Mouse (Mus musculus) limb, embryonic 13.5 days (tissue): ENCODE data around the gene Akr1cl. TPM values are rescaled to one million over a fixed set of nuclear protein-coding genes. Genes with fewer than 3 reads are reported as not detected.

ENCODE experiments used
- ATAC-seq: fragments of 200-750 bp; cut with Nextera tagmentation; 2 replicates; pipeline ENCODE4 v1.8.0; 2017; ENCODE audit warnings: low read depth, moderate number of reproducible peaks, moderate TSS enrichment; ENCODE audit not compliant: low FRiP score
- H3K27ac ChIP-seq: fragments of 300-500 bp; sonication (generic); 2 replicates; pipeline ENCODE4 v1.5.1; 2015; ENCODE audit warnings: inconsistent platforms, mild to moderate bottlenecking, moderate library complexity
- H3K27me3 ChIP-seq: fragments of 300-500 bp; sonication (generic); 2 replicates; pipeline ENCODE4 v1.6.1; 2015; ENCODE audit warnings: mild to moderate bottlenecking, inconsistent platforms
- H3K36me3 ChIP-seq: fragments of 300-500 bp; sonication (generic); 2 replicates; pipeline ENCODE4 v1.6.1; 2015; ENCODE audit warnings: inconsistent platforms, mild to moderate bottlenecking, moderate library complexity
- H3K4me1 ChIP-seq: fragments of 300-500 bp; sonication (generic); 2 replicates; pipeline ENCODE4 v1.6.1; 2015; ENCODE audit warnings: inconsistent platforms
- H3K4me2 ChIP-seq: fragments of 300-500 bp; sonication (generic); replicated peaks from 2 replicates; pipeline ENCODE4 v1.6.1; 2015; ENCODE audit warnings: inconsistent platforms, mild to moderate bottlenecking, moderate library complexity
- H3K4me3 ChIP-seq: fragments of 300-500 bp; sonication (generic); 2 replicates; pipeline ENCODE4 v1.5.1; 2015; ENCODE audit warnings: moderate library complexity, mild to moderate bottlenecking, inconsistent platforms
- H3K9ac ChIP-seq: fragments of 300-500 bp; sonication (generic); 2 replicates; pipeline ENCODE4 v1.6.1; 2015; ENCODE audit warnings: mild to moderate bottlenecking, inconsistent platforms
- H3K9me3 ChIP-seq: fragments of 300-500 bp; sonication (generic); 2 replicates; pipeline ENCODE4 v1.6.1; 2016; ENCODE audit warnings: inconsistent platforms
- WGBS: fragments of 180-500 bp; shearing (Covaris S2); methylation state at CpG from one replicate; pipeline ENCODE4 v1.1.7; 2015; 5-methylcytosine and 5-hydroxymethylcytosine counted together
- polyA plus RNA-seq: library from polyadenylated mRNA; unstranded; fragments of >200 nt; fragmentation: Nextera tagmentation; extraction: Ambion mirVana; gene quantifications from 2 replicates; pipeline ENCODE4 v1.2.1, GENCODE M21; 2015

Gene Akr1cl
- polyA plus RNA-seq, 1 experiment from 2014 or later = 0.27 TPM

DNA sequence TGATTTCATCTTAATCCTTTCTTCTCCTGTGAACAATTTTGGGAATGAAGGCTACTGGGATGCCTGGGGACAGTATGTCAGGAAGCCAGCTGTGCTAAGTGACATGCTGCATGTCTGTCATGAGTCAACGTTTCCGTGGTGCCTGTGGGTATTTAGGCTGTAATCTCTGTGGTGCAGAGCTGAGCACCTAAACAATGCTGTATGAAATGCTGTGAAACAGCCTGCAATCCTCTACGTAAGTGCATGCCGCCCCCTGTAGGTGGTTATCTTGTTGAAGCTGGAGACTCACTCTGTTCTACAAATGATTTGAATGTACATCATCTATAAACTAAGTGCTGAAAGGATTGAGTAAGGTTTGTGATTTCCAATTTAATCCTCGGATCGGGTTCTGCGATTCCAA lies 46.4 kb downstream of the Akr1cl start:
- ATAC-seq = no peak
- H3K4me1 ChIP-seq = no peaks in the 10 kb centered on the region
- no peak overlapping the region for H3K4me2 ChIP-seq
- H3K9ac ChIP-seq = no peak overlapping the region
- no peaks in the 10 kb centered on the region for H3K36me3 ChIP-seq
- no peak overlapping the region for H3K4me3 ChIP-seq
- no peaks in the 10 kb centered on the region for H3K27me3 ChIP-seq
- H3K27ac ChIP-seq = no peak overlapping the region
- H3K9me3 ChIP-seq = no peaks in the 10 kb centered on the region
- WGBS = 46% methylated on average over 7 of the region's 7 CpGs

- WGBS = 75% methylated on average over 3 of the region's 3 CpGs
- Histone ChIP-seq H3K4me1 (no peaks in the 10 kb centered on the region), H3K9ac (no peak overlapping the region), H3K27ac (no peak overlapping the region), H3K27me3 (no peaks in the 10 kb centered on the region), H3K4me2 (no peak overlapping the region), H3K36me3 (no peaks in the 10 kb centered on the region), H3K9me3 (no peaks in the 10 kb centered on the region), H3K4me3 (no peak overlapping the region)
- ATAC-seq = no peak
Observed at GRCm38 (mm10) chr1:64983247-64983646, 49.3 kb downstream of the Akr1cl start.

DNA sequence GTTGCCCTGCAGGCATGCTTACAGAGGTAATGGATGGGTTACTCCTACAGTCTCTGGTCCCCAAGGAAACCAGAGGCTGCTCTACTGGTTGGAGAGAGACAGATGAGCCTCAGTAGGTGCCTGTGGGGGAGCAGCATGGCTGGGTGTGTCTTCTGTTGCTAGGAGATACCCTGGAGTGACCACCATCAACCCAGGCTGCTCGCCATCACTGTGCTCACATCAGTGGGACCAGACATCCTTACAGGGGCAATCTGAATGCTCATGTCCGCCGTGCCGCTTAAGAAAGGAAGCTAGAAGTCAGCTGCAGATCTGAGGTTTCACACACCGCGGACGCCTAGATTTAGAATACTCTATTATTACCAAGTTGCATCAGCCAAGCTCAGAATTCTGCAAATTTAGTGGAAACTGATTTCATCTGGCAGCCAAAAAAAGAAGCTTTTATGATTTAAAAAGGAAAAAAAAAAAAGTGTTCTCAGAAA lies 54.2 kb downstream of the Akr1cl start:
- no peak overlapping the region for H3K9ac ChIP-seq
- no peaks in the 10 kb centered on the region for H3K27me3 ChIP-seq
- ATAC-seq = no peak
- H3K36me3 ChIP-seq = no peaks in the 10 kb centered on the region
- H3K4me1 ChIP-seq = peaks cover 7% of the 10 kb centered on the region; the same call in 1 of the 2 replicates
- no peak overlapping the region for H3K4me2 ChIP-seq
- no peaks in the 10 kb centered on the region for H3K9me3 ChIP-seq
- 71% methylated on average over 7 of the region's 7 CpGs for WGBS
- H3K4me3 ChIP-seq = no peak overlapping the region
- no peak overlapping the region for H3K27ac ChIP-seq

DNA sequence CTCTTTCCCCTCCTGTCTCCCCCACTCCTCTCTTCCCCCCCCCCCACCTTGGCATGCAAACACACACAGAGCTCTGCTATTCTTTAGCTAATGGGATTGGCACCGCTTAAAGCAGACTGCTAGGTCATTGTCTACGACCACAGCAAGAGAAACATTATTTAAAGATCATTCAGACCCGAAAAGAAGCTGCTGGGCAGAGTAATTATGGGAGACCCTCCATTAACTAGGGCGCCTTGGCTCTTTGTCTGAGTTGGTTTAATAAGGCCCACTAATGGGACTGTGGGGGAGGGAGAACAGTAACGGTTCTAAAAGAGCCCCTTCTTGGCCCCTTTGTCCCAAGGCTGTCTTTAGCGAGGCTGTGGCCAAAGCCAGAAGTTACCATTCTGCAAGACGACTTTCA lies 57.2 kb downstream of the Akr1cl start:
- Histone ChIP-seq H3K9ac (no peak overlapping the region), H3K27me3 (no peaks in the 10 kb centered on the region), H3K9me3 (no peaks in the 10 kb centered on the region), H3K27ac (no peak overlapping the region), H3K4me1 (peaks cover 7% of the 10 kb centered on the region; the same call in 1 of the 2 replicates), H3K36me3 (no peaks in the 10 kb centered on the region), H3K4me2 (no peak overlapping the region), H3K4me3 (no peak overlapping the region)
- no peak for ATAC-seq
- WGBS = 25% methylated on average over 7 of the region's 7 CpGs

DNA sequence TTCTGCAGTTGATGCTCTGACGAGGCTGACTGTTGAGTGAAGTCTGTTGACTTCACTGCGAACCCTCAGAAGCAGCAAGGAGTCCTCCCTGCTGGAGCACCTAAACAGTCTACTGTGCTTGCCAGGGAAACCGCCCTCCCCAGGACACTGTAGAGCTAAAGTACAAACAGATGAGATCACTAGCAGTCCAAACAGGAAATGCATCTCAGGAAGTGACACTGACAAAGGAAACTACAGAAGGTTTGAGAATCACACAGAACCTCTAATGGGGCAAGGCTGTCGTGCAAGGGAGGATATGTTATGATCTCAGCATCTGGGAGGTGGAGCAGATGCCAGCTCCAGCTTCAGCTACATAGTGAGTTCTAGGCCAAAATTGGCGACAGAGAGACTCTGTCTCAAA lies 61.9 kb downstream of the Akr1cl start:
- Histone ChIP-seq H3K4me1 (peaks cover 7% of the 10 kb centered on the region; the same call in 1 of the 2 replicates), H3K4me2 (no peak overlapping the region), H3K27me3 (no peaks in the 10 kb centered on the region), H3K27ac (no peak overlapping the region), H3K9me3 (no peaks in the 10 kb centered on the region), H3K9ac (no peak overlapping the region), H3K36me3 (no peaks in the 10 kb centered on the region), H3K4me3 (no peak overlapping the region)
- WGBS = 70% methylated on average over 5 of the region's 5 CpGs
- no peak for ATAC-seq

Other genes with a start within 250 kb of the Akr1cl start
- gene Plekhm3, start 75.9 kb downstream of the Akr1cl start, polyA plus RNA-seq = 7.3 and 9.5 TPM in 2 replicates
- not detected in 2 replicates for gene Cryge, start 18.4 kb upstream of the Akr1cl start, polyA plus RNA-seq
- gene Crygd, start 30.7 kb upstream of the Akr1cl start, polyA plus RNA-seq = not detected in 2 replicates
- not detected in 2 replicates for gene Crygc, start 40.9 kb upstream of the Akr1cl start, polyA plus RNA-seq
- gene Crygb, start 49.5 kb upstream of the Akr1cl start, polyA plus RNA-seq = 0.33 TPM in 1 of 2 replicates, not detected in the other
- gene Cryga, start 70.6 kb upstream of the Akr1cl start, polyA plus RNA-seq = not detected in 2 replicates
- gene Gm28845, start 86.8 kb upstream of the Akr1cl start, polyA plus RNA-seq = not detected in 2 replicates
- gene D630023F18Rik, start 90.5 kb upstream of the Akr1cl start, polyA plus RNA-seq = 0.13 and 0.33 TPM in 2 replicates
- 132 and 146 TPM in 2 replicates for gene Idh1, start 153.7 kb upstream of the Akr1cl start, polyA plus RNA-seq
- 11.9 and 14.2 TPM in 2 replicates for gene Pikfyve, start 153.9 kb upstream of the Akr1cl start, polyA plus RNA-seq
- 0.15 and 0.18 TPM in 2 replicates for gene Pth2r, start 249.3 kb upstream of the Akr1cl start, polyA plus RNA-seq